Mouse (Mus musculus) MEL (cell line): ENCODE results near the gene Mecom. TPM values are rescaled to one million over a fixed set of nuclear protein-coding genes. Genes with fewer than 3 reads are reported as not detected.

Source experiments
- DNase-seq: peaks from one replicate; pipeline ENCODE4 v3.0.0; 2011; ENCODE audit warnings: low read depth, low spot score
- H3K27ac ChIP-seq: 2 replicates; pipeline ENCODE4 v1.5.1; 2012; ENCODE audit warnings: low read depth, mild to moderate bottlenecking, control low read depth, low read length, moderate library complexity; ENCODE audit not compliant: control insufficient read depth
- H3K27me3 ChIP-seq, 2 experiments: fragments of 150-350 bp in 1 of 2; sonication (generic) in 1 of 2; 2 replicates each; pipeline ENCODE4 v1.6.1; 2012; ENCODE audit warnings: low read length in 2 of 2, mild to moderate bottlenecking in 2 of 2, improper control_type of control experiment in 1 of 2, moderate library complexity in 1 of 2; ENCODE audit not compliant: insufficient read depth in 2 of 2, control insufficient read depth in 1 of 2
- H3K36me3 ChIP-seq, 2 experiments: 2 replicates each; pipeline ENCODE4 v1.6.1; 2012 to 2014; ENCODE audit warnings: low read length in 2 of 2, improper control_type of control experiment in 1 of 2, inconsistent platforms in 1 of 2, mild to moderate bottlenecking in 1 of 2; ENCODE audit not compliant: insufficient read depth in 2 of 2, control insufficient read depth in 1 of 2
- H3K4me1 ChIP-seq, 2 experiments: fragments of 150-350 bp in 1 of 2; sonication (generic) in 1 of 2; 2 replicates each; pipeline ENCODE4 v1.6.1; 2012; ENCODE audit warnings: low read length in 2 of 2, improper control_type of control experiment in 1 of 2, mild to moderate bottlenecking in 1 of 2; ENCODE audit not compliant: insufficient read depth in 2 of 2, control insufficient read depth in 1 of 2
- H3K4me3 ChIP-seq, 2 experiments: fragments of 150-350 bp in 1 of 2; sonication (generic) in 1 of 2; 2 replicates each; pipeline ENCODE4 v1.5.1; 2012; ENCODE audit warnings: low read depth in 2 of 2, low read length in 2 of 2, mild to moderate bottlenecking in 2 of 2, moderate library complexity in 2 of 2, control low read depth in 1 of 2, improper control_type of control experiment in 1 of 2; ENCODE audit not compliant: control insufficient read depth in 1 of 2, insufficient read depth in 1 of 2
- H3K79me2 ChIP-seq: 2 replicates; pipeline ENCODE4 v1.6.1; 2012; ENCODE audit warnings: mild to moderate bottlenecking, low read length, moderate library complexity; ENCODE audit not compliant: control insufficient read depth, poor library complexity, insufficient read depth
- H3K9ac ChIP-seq: 2 replicates; pipeline ENCODE4 v1.6.1; 2012; ENCODE audit warnings: low read depth, mild to moderate bottlenecking, control low read depth, low read length, moderate library complexity; ENCODE audit not compliant: control insufficient read depth, poor library complexity, severe bottlenecking
- H3K9me3 ChIP-seq: fragments of 150-350 bp; sonication (generic); replicated peaks from 2 replicates; pipeline ENCODE4 v1.6.1; 2012; ENCODE audit warnings: mild to moderate bottlenecking, low read length, improper control_type of control experiment, moderate library complexity; ENCODE audit not compliant: insufficient read depth
- BHLHE40 ChIP-seq: IDR thresholded peaks from 2 replicates; pipeline ENCODE4 v1.6.1; 2012; ENCODE audit warnings: low read depth, mild to moderate bottlenecking, inconsistent platforms, low read length, improper control_type of control experiment, borderline replicate concordance
- CHD2 ChIP-seq: IDR thresholded peaks from 2 replicates; pipeline ENCODE4 v1.6.1; 2011; ENCODE audit warnings: low read length, improper control_type of control experiment
- E2F4 ChIP-seq: IDR thresholded peaks from 2 replicates; pipeline ENCODE4 v1.6.1; 2011; ENCODE audit warnings: low read depth, low read length, improper control_type of control experiment, borderline replicate concordance
- ELF1 ChIP-seq: IDR thresholded peaks from 2 replicates; pipeline ENCODE4 v1.6.1; 2014; ENCODE audit warnings: low read depth, mild to moderate bottlenecking, inconsistent platforms, low read length, improper control_type of control experiment, moderate library complexity
- EP300 ChIP-seq, 2 experiments: IDR thresholded peaks; 2 replicates each; pipeline ENCODE4 v1.6.1; 2011; ENCODE audit warnings: improper control_type of control experiment in 2 of 2, low read length in 2 of 2, low read depth in 1 of 2, mild to moderate bottlenecking in 1 of 2
- GATA1 ChIP-seq: IDR thresholded peaks from 2 replicates; pipeline ENCODE4 v1.6.1; 2011; ENCODE audit warnings: low read depth, low read length, improper control_type of control experiment
- HCFC1 ChIP-seq: IDR thresholded peaks from 2 replicates; pipeline ENCODE4 v1.6.1; 2012; ENCODE audit warnings: low read depth, mild to moderate bottlenecking, inconsistent platforms, low read length, improper control_type of control experiment, moderate library complexity
- JUND ChIP-seq: IDR thresholded peaks from 2 replicates; pipeline ENCODE4 v1.6.1; 2011; ENCODE audit warnings: low read depth, mild to moderate bottlenecking, improper control_type of control experiment, low read length
- KAT2A ChIP-seq: conservative IDR thresholded peaks from 2 replicates; pipeline ENCODE4 v1.6.1; 2012; ENCODE audit warnings: low read depth, low read length, improper control_type of control experiment, inconsistent platforms
- MEF2A ChIP-seq: IDR thresholded peaks from 2 replicates; pipeline ENCODE4 v1.6.1; 2014; ENCODE audit warnings: low read depth, mild to moderate bottlenecking, inconsistent platforms, low read length, improper control_type of control experiment; ENCODE audit not compliant: poor library complexity, insufficient replicate concordance, severe bottlenecking; ENCODE audit errors: extremely low read depth
- MXI1 ChIP-seq: IDR thresholded peaks from 2 replicates; pipeline ENCODE4 v1.6.1; 2011; ENCODE audit warnings: mild to moderate bottlenecking, low read depth, low read length, improper control_type of control experiment
- MYC ChIP-seq: IDR thresholded peaks from 2 replicates; pipeline ENCODE4 v1.6.1; 2011; ENCODE audit warnings: low read depth, mild to moderate bottlenecking, low read length, improper control_type of control experiment, moderate library complexity
- NRF1 ChIP-seq: IDR thresholded peaks from 2 replicates; pipeline ENCODE4 v1.6.1; 2014; ENCODE audit warnings: low read depth, mild to moderate bottlenecking, inconsistent platforms, low read length, improper control_type of control experiment, moderate library complexity; ENCODE audit not compliant: poor library complexity, insufficient read depth, severe bottlenecking
- POLR2A ChIP-seq, 2 experiments: IDR thresholded peaks; 2 replicates each; pipeline ENCODE4 v1.6.1; 2011 to 2012; ENCODE audit warnings: low read length in 2 of 2, mild to moderate bottlenecking in 2 of 2, control low read depth in 1 of 2, improper control_type of control experiment in 1 of 2, low read depth in 1 of 2, moderate library complexity in 1 of 2; ENCODE audit not compliant: control insufficient read depth in 1 of 2, insufficient read depth in 1 of 2, poor library complexity in 1 of 2
- POLR2AphosphoS5 ChIP-seq: IDR thresholded peaks from 2 replicates; pipeline ENCODE4 v1.6.1; 2012; ENCODE audit warnings: low read depth, borderline replicate concordance, mild to moderate bottlenecking, inconsistent platforms, low read length, moderate library complexity, mixed read lengths
- RAD21 ChIP-seq: IDR thresholded peaks from 2 replicates; pipeline ENCODE4 v1.6.1; 2011; ENCODE audit warnings: mild to moderate bottlenecking, low read depth, low read length, improper control_type of control experiment
- RCOR1 ChIP-seq: IDR thresholded peaks from 2 replicates; pipeline ENCODE4 v1.6.1; 2012; ENCODE audit warnings: low read depth, mild to moderate bottlenecking, inconsistent platforms, low read length, improper control_type of control experiment
- SIN3A ChIP-seq: IDR thresholded peaks from 2 replicates; pipeline ENCODE4 v1.6.1; 2012; ENCODE audit warnings: low read length, improper control_type of control experiment, inconsistent platforms
- SMC3 ChIP-seq: IDR thresholded peaks from 2 replicates; pipeline ENCODE4 v1.6.1; 2011; ENCODE audit warnings: low read depth, low read length, improper control_type of control experiment
- TAL1 ChIP-seq: IDR thresholded peaks from 2 replicates; pipeline ENCODE4 v1.6.1; 2012; ENCODE audit warnings: mild to moderate bottlenecking, inconsistent platforms, low read length, moderate library complexity, mixed read lengths
- TCF12 ChIP-seq: IDR thresholded peaks from 2 replicates; pipeline ENCODE4 v1.6.1; 2014; ENCODE audit warnings: low read depth, mild to moderate bottlenecking, inconsistent platforms, low read length, improper control_type of control experiment, moderate library complexity
- UBTF ChIP-seq: IDR thresholded peaks from 2 replicates; pipeline ENCODE4 v1.6.1; 2012; ENCODE audit warnings: low read depth, mild to moderate bottlenecking, inconsistent platforms, low read length, improper control_type of control experiment, moderate library complexity, borderline replicate concordance; ENCODE audit not compliant: insufficient read depth
- USF1 ChIP-seq: IDR thresholded peaks from 2 replicates; pipeline ENCODE4 v1.6.1; 2014; ENCODE audit warnings: low read depth, mild to moderate bottlenecking, inconsistent platforms, low read length, improper control_type of control experiment, moderate library complexity
- ZC3H11A ChIP-seq: IDR thresholded peaks from 2 replicates; pipeline ENCODE4 v1.6.1; 2012; ENCODE audit warnings: low read depth, mild to moderate bottlenecking, inconsistent platforms, low read length, improper control_type of control experiment
- ZMIZ1 ChIP-seq: IDR thresholded peaks from 2 replicates; pipeline ENCODE4 v1.6.1; 2012; ENCODE audit warnings: low read depth, mild to moderate bottlenecking, inconsistent platforms, low read length, improper control_type of control experiment, moderate library complexity
- ZNF384 ChIP-seq: IDR thresholded peaks from 2 replicates; pipeline ENCODE4 v1.6.1; 2012; ENCODE audit warnings: low read depth, mild to moderate bottlenecking, inconsistent platforms, low read length, improper control_type of control experiment
- polyA plus RNA-seq, 2 experiments: library from polyadenylated mRNA; stranded (reverse) in 1 of 2; unstranded in 1 of 2; fragments of >175 nt in 1 of 2; fragments of >200 nt in 1 of 2; gene quantifications; 2 replicates each; pipeline versions ENCODE4 v1.2.1 to v1.2.4; 2012; ENCODE audit warnings: low replicate concordance in 2 of 2, low read depth in 1 of 2; ENCODE audit not compliant: insufficient read length in 2 of 2, insufficient read depth in 1 of 2, missing spikeins in 1 of 2
- total RNA-seq: library from RNA; depleted of rRNA; stranded (reverse); fragments of 300-350 nt; gene quantifications from 2 replicates; pipeline ENCODE4 v1.2.3, GENCODE M21; 2012

Gene Mecom
- total and polyA plus RNA-seq, 3 experiments: 0.04 TPM; not detected in 2

- Histone ChIP-seq H3K79me2 (no peaks in the 10 kb centered on the region), H3K4me3 (no peak overlapping the region), H3K27me3 (no peaks in the 10 kb centered on the region), H3K9me3 (no peaks in the 10 kb centered on the region), H3K4me1 (no peaks in the 10 kb centered on the region), H3K27ac (no peak overlapping the region), H3K36me3 (no peaks in the 10 kb centered on the region), H3K9ac (no peak overlapping the region)
- no peak for TF ChIP-seq ZNF384
- TF ChIP-seq SIN3A: no peak
- no peak for TF ChIP-seq USF1
- no peak for TF ChIP-seq ELF1
- TF ChIP-seq POLR2A (IDR thresholded peaks at IDR 0.05; ENCODE audit: control insufficient read depth in 1 of 2, insufficient read depth in 1 of 2, low read depth in 1 of 2, low read length in 2 of 2, poor library complexity in 1 of 2): no peak
- no peak for TF ChIP-seq HCFC1
- no peak for TF ChIP-seq NRF1
- TF ChIP-seq ZC3H11A: no peak
- no peak for TF ChIP-seq E2F4
- no peak for TF ChIP-seq TAL1
- TF ChIP-seq RCOR1: no peak
- no peak for TF ChIP-seq BHLHE40
- TF ChIP-seq EP300 (IDR thresholded peaks at IDR 0.05; ENCODE audit: low read depth in 1 of 2, low read length in 2 of 2): no peak
- no peak for TF ChIP-seq MYC
- DNase-seq: no peak
These were observed 476.5 kb downstream of the Mecom start for GRCm38 (mm10) chr3:30071271-30071670.

GRCm38 (mm10) chr3:30066519-30066918, 481.3 kb downstream of the Mecom start:
- Histone ChIP-seq H3K4me3 (no peak overlapping the region), H3K4me1 (no peaks in the 10 kb centered on the region), H3K27ac (no peak overlapping the region), H3K36me3 (no peaks in the 10 kb centered on the region), H3K9ac (no peak overlapping the region), H3K79me2 (no peaks in the 10 kb centered on the region), H3K27me3 (no peaks in the 10 kb centered on the region), H3K9me3 (no peaks in the 10 kb centered on the region)
- TF ChIP-seq JUND (no peak), SMC3 (no peak), NRF1 (no peak), CHD2 (no peak), RAD21 (no peak), KAT2A (no peak), RCOR1 (no peak), POLR2AphosphoS5 (no peak), E2F4 (no peak), ZMIZ1 (no peak), TCF12 (no peak), USF1 (no peak), EP300 (IDR thresholded peaks at IDR 0.05; ENCODE audit: low read depth in 1 of 2, low read length in 2 of 2) (no peak), GATA1 (no peak), UBTF (no peak), MEF2A (no peak), MXI1 (no peak)
- DNase-seq: no peak
